Mouse (Mus musculus) midbrain, embryonic 11.5 days (tissue): ENCODE results near the gene Ccdc60. TPM values are rescaled to one million over a fixed set of nuclear protein-coding genes. Genes with fewer than 3 reads are reported as not detected.

ENCODE experiments used
- ATAC-seq: fragments of 200-750 bp; cut with Nextera tagmentation; 2 replicates; pipeline ENCODE4 v1.8.0; 2017; ENCODE audit warnings: moderate TSS enrichment, moderate library complexity; ENCODE audit not compliant: low FRiP score
- DNase-seq: peaks from one replicate; pipeline ENCODE4 v3.0.0; 2015; ENCODE audit warnings: low spot score; ENCODE audit errors: missing footprints
- H3K27ac ChIP-seq: fragments of 300-500 bp; sonication (generic); 2 replicates; pipeline ENCODE4 v1.5.1; 2014; ENCODE audit warnings: low read depth, low read length
- H3K27me3 ChIP-seq: fragments of 300-500 bp; sonication (generic); 2 replicates; pipeline ENCODE4 v1.6.1; 2014; ENCODE audit warnings: mild to moderate bottlenecking, low read length, moderate library complexity, mixed read lengths; ENCODE audit not compliant: control insufficient read depth, insufficient read depth
- H3K36me3 ChIP-seq: fragments of 300-500 bp; sonication (generic); 2 replicates; pipeline ENCODE4 v1.6.1; 2014; ENCODE audit warnings: mild to moderate bottlenecking, low read length, moderate library complexity, mixed read lengths; ENCODE audit not compliant: control insufficient read depth, insufficient read depth
- H3K4me1 ChIP-seq: fragments of 300-500 bp; sonication (generic); 2 replicates; pipeline ENCODE4 v1.6.1; 2014; ENCODE audit warnings: low read length; ENCODE audit not compliant: control insufficient read depth, insufficient read depth
- H3K4me2 ChIP-seq: fragments of 300-500 bp; sonication (generic); 2 replicates; pipeline ENCODE4 v1.6.1; 2014; ENCODE audit warnings: mild to moderate bottlenecking, moderate library complexity
- H3K4me3 ChIP-seq: fragments of 300-500 bp; sonication (generic); 2 replicates; pipeline ENCODE4 v1.5.1; 2014; ENCODE audit warnings: low read depth, low read length
- H3K9ac ChIP-seq: fragments of 300-500 bp; sonication (generic); 2 replicates; pipeline ENCODE4 v1.6.1; 2014; ENCODE audit warnings: low read length
- H3K9me3 ChIP-seq: fragments of 300-500 bp; sonication (generic); 2 replicates; pipeline ENCODE4 v1.6.1; 2016; ENCODE audit warnings: low read length; ENCODE audit not compliant: control insufficient read depth
- WGBS: fragments of 180-500 bp; shearing (Covaris S2); extraction: QIAGEN DNeasy Blood & Tissue Kit; methylation state at CpG from one replicate; pipeline ENCODE4 v1.1.7; 2014; 5-methylcytosine and 5-hydroxymethylcytosine counted together
- polyA plus RNA-seq: library from polyadenylated mRNA; unstranded; fragments of >200 nt; fragmentation: Nextera tagmentation; extraction: Ambion mirVana; gene quantifications from 2 replicates; pipeline ENCODE4 v1.2.1, GENCODE M21; 2014

Gene Ccdc60
- polyA plus RNA-seq, 1 experiment from 2014 or later: 1.9 TPM

GRCm38 (mm10) chr5:116224023-116224422, 64.8 kb downstream of the Ccdc60 start:
- no peak overlapping the region for H3K4me3 ChIP-seq
- no peak overlapping the region for H3K4me2 ChIP-seq
- H3K4me1 ChIP-seq: no peaks in the 10 kb centered on the region
- no peak overlapping the region for H3K9ac ChIP-seq
- no peaks in the 10 kb centered on the region for H3K27me3 ChIP-seq
- WGBS: 75% methylated on average over 6 of the region's 6 CpGs
- ATAC-seq (no peak), DNase-seq (no peak)
- no peak overlapping the region for H3K27ac ChIP-seq
- no peaks in the 10 kb centered on the region for H3K36me3 ChIP-seq
- no peaks in the 10 kb centered on the region for H3K9me3 ChIP-seq

GRCm38 (mm10) chr5:116221916-116222315, 66.9 kb downstream of the Ccdc60 start:
- WGBS: 91% methylated on average over 3 of the region's 3 CpGs
- no peak overlapping the region for H3K4me2 ChIP-seq
- H3K4me1 ChIP-seq: no peaks in the 10 kb centered on the region
- H3K9me3 ChIP-seq: no peaks in the 10 kb centered on the region
- DNase-seq (no peak), ATAC-seq (no peak)
- no peaks in the 10 kb centered on the region for H3K27me3 ChIP-seq
- H3K4me3 ChIP-seq: no peak overlapping the region
- H3K9ac ChIP-seq: no peak overlapping the region
- no peak overlapping the region for H3K27ac ChIP-seq
- no peaks in the 10 kb centered on the region for H3K36me3 ChIP-seq

- Histone ChIP-seq H3K36me3 (no peaks in the 10 kb centered on the region), H3K27me3 (no peaks in the 10 kb centered on the region), H3K9me3 (no peaks in the 10 kb centered on the region), H3K27ac (no peak overlapping the region), H3K4me3 (no peak overlapping the region), H3K9ac (no peak overlapping the region), H3K4me1 (no peaks in the 10 kb centered on the region), H3K4me2 (no peak overlapping the region)
- DNase-seq (no peak), ATAC-seq (no peak)
- 81% methylated on average over 7 of the region's 7 CpGs for WGBS
Observed at GRCm38 (mm10) chr5:116219288-116219687, 69.5 kb downstream of the Ccdc60 start.

GRCm38 (mm10) chr5:116212706-116213105, 76.1 kb downstream of the Ccdc60 start:
- Histone ChIP-seq H3K36me3 (no peaks in the 10 kb centered on the region), H3K9me3 (no peaks in the 10 kb centered on the region), H3K9ac (no peak overlapping the region), H3K27ac (no peak overlapping the region), H3K4me3 (no peak overlapping the region), H3K4me1 (no peaks in the 10 kb centered on the region), H3K27me3 (no peaks in the 10 kb centered on the region), H3K4me2 (no peak overlapping the region)
- ATAC-seq (no peak), DNase-seq (no peak)
- WGBS: 73% methylated on average over 5 of the region's 5 CpGs

- Histone ChIP-seq H3K27ac (no peak overlapping the region; the same call in 1 of the 2 replicates), H3K4me3 (no peak overlapping the region), H3K9ac (no peak overlapping the region), H3K9me3 (no peaks in the 10 kb centered on the region), H3K4me2 (no peak overlapping the region), H3K27me3 (no peaks in the 10 kb centered on the region), H3K36me3 (no peaks in the 10 kb centered on the region), H3K4me1 (no peaks in the 10 kb centered on the region)
- peak; percentile 46; the same call in 1 of the 2 replicates for ATAC-seq
- 51% methylated on average over 11 of the region's 11 CpGs for WGBS
- DNase-seq: no peak
Observed at GRCm38 (mm10) chr5:116209378-116210091, 79.2 kb downstream of the Ccdc60 start.

GRCm38 (mm10) chr5:116208741-116209368, 79.9 kb downstream of the Ccdc60 start:
- H3K27ac ChIP-seq: peak overlapping the region; percentile 2; the same call in 1 of the 2 replicates
- H3K9me3 ChIP-seq: no peaks in the 10 kb centered on the region
- no peak overlapping the region for H3K9ac ChIP-seq
- H3K36me3 ChIP-seq: no peaks in the 10 kb centered on the region
- WGBS: 36% methylated on average over 16 of the region's 16 CpGs
- no peak overlapping the region for H3K4me2 ChIP-seq
- H3K4me3 ChIP-seq: no peak overlapping the region
- H3K27me3 ChIP-seq: no peaks in the 10 kb centered on the region
- ATAC-seq (peak; percentile 59; the same call in 1 of the 2 replicates), DNase-seq (peak; percentile 88)
- H3K4me1 ChIP-seq: no peaks in the 10 kb centered on the region

GRCm38 (mm10) chr5:116202692-116203091, 86.1 kb downstream of the Ccdc60 start:
- ATAC-seq (no peak), DNase-seq (no peak)
- 86% methylated on average over 5 of the region's 5 CpGs for WGBS
- H3K27ac ChIP-seq: no peak overlapping the region
- no peak overlapping the region for H3K9ac ChIP-seq
- H3K36me3 ChIP-seq: no peaks in the 10 kb centered on the region
- H3K27me3 ChIP-seq: no peaks in the 10 kb centered on the region
- no peaks in the 10 kb centered on the region for H3K4me1 ChIP-seq
- H3K4me2 ChIP-seq: no peak overlapping the region
- no peaks in the 10 kb centered on the region for H3K9me3 ChIP-seq
- no peak overlapping the region for H3K4me3 ChIP-seq

- H3K9ac ChIP-seq: no peak overlapping the region
- DNase-seq: no peak
Observed at GRCm38 (mm10) chr5:116194499-116194898, 94.3 kb downstream of the Ccdc60 start.

GRCm38 (mm10) chr5:116192693-116193092, 96.1 kb downstream of the Ccdc60 start:
- no peak overlapping the region for H3K4me2 ChIP-seq
- H3K9ac ChIP-seq: no peak overlapping the region
- H3K36me3 ChIP-seq: no peaks in the 10 kb centered on the region
- H3K4me1 ChIP-seq: no peaks in the 10 kb centered on the region
- no peaks in the 10 kb centered on the region for H3K9me3 ChIP-seq
- no peak overlapping the region for H3K27ac ChIP-seq
- 71% methylated on average over 9 of the region's 9 CpGs for WGBS
- H3K27me3 ChIP-seq: no peaks in the 10 kb centered on the region
- DNase-seq (no peak), ATAC-seq (no peak)
- H3K4me3 ChIP-seq: no peak overlapping the region

More at GRCm38 (mm10) chr5:116194499-116194898, 94.3 kb downstream of the Ccdc60 start:
- H3K27me3 ChIP-seq: no peaks in the 10 kb centered on the region
- no peak overlapping the region for H3K27ac ChIP-seq
- peak overlapping the region; percentile 14; the same call in 1 of the 2 replicates for H3K4me2 ChIP-seq
- H3K36me3 ChIP-seq: no peaks in the 10 kb centered on the region
- 46% methylated on average over 11 of the region's 11 CpGs for WGBS
- no peak for ATAC-seq
- H3K9me3 ChIP-seq: no peaks in the 10 kb centered on the region
- H3K4me1 ChIP-seq: no peaks in the 10 kb centered on the region
- H3K4me3 ChIP-seq: no peak overlapping the region
